Mouse (Mus musculus) kidney, embryonic 16.5 days (tissue): ENCODE data around the gene Nxph3. TPM values are rescaled to one million over a fixed set of nuclear protein-coding genes. Genes with fewer than 3 reads are reported as not detected.

Experiments used
- ATAC-seq: fragments of 200-750 bp; cut with Nextera tagmentation; 2 replicates; pipeline ENCODE4 v1.8.0; 2017; ENCODE audit warnings: moderate TSS enrichment; ENCODE audit not compliant: low FRiP score, low TSS enrichment
- H3K27ac ChIP-seq: fragments of 300-500 bp; sonication (generic); 2 replicates; pipeline ENCODE4 v1.5.1; 2014; ENCODE audit warnings: low read length
- H3K27me3 ChIP-seq: fragments of 300-500 bp; sonication (generic); 2 replicates; pipeline ENCODE4 v1.6.1; 2014; ENCODE audit warnings: low read length, control low read depth, mixed read lengths; ENCODE audit not compliant: insufficient read depth
- H3K36me3 ChIP-seq: fragments of 300-500 bp; sonication (generic); 2 replicates; pipeline ENCODE4 v1.6.1; 2014; ENCODE audit warnings: low read length, control low read depth, mixed read lengths; ENCODE audit not compliant: insufficient read depth
- H3K4me1 ChIP-seq: fragments of 300-500 bp; sonication (generic); 2 replicates; pipeline ENCODE4 v1.6.1; 2014; ENCODE audit warnings: low read length, control low read depth, mixed read lengths; ENCODE audit not compliant: insufficient read depth
- H3K4me2 ChIP-seq: fragments of 300-500 bp; sonication (generic); replicated peaks from 2 replicates; pipeline ENCODE4 v1.6.1; 2014; ENCODE audit warnings: low read depth, low read length
- H3K4me3 ChIP-seq: fragments of 300-500 bp; sonication (generic); 2 replicates; pipeline ENCODE4 v1.5.1; 2014; ENCODE audit warnings: mild to moderate bottlenecking, low read length
- H3K9ac ChIP-seq: fragments of 300-500 bp; sonication (generic); replicated peaks from 2 replicates; pipeline ENCODE4 v1.6.1; 2014; ENCODE audit warnings: low read length
- H3K9me3 ChIP-seq: fragments of 300-500 bp; sonication (generic); 2 replicates; pipeline ENCODE4 v1.6.1; 2016; ENCODE audit warnings: low read length, control low read depth
- WGBS: fragments of 180-500 bp; shearing (Covaris S2); extraction: QIAGEN DNeasy Blood & Tissue Kit; methylation state at CpG from one replicate; pipeline ENCODE4 v1.1.7; 2014; 5-methylcytosine and 5-hydroxymethylcytosine counted together
- polyA plus RNA-seq: library from polyadenylated mRNA; unstranded; fragments of >200 nt; fragmentation: Nextera tagmentation; extraction: Ambion mirVana; gene quantifications from 2 replicates; pipeline ENCODE4 v1.2.1, GENCODE M21; 2015

Gene Nxph3
- polyA plus RNA-seq, 1 experiment from 2014 or later: 0.36 TPM

DNA sequence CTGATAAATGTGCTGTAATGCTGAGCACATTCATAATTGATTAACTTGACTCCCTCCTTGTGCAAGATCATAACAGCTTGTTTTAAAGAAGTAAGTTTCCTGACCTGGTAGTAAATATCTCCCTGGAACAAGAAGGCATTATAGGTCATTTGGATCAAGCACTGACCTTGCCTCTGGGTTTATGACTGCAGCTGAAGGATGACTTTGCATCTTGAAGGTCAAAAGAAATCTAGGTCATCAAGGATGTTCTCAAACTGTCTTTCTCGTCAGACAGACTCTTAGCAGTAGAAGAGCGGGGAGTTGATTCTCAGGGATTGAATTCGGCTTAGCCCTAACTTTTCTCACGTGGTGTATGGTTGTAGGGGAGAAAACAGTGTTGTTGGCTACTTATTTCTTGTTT is 33.7 kb downstream of the Nxph3 start:
- ATAC-seq: no peak
- H3K9ac ChIP-seq: no peak overlapping the region
- no peaks in the 10 kb centered on the region for H3K4me1 ChIP-seq
- H3K9me3 ChIP-seq: no peaks in the 10 kb centered on the region
- no peak overlapping the region for H3K4me3 ChIP-seq
- H3K36me3 ChIP-seq: peaks cover 26% of the 10 kb centered on the region
- H3K27ac ChIP-seq: no peak overlapping the region
- no peak overlapping the region for H3K4me2 ChIP-seq
- 90% methylated on average over 4 of the region's 4 CpGs for WGBS
- H3K27me3 ChIP-seq: no peaks in the 10 kb centered on the region

DNA sequence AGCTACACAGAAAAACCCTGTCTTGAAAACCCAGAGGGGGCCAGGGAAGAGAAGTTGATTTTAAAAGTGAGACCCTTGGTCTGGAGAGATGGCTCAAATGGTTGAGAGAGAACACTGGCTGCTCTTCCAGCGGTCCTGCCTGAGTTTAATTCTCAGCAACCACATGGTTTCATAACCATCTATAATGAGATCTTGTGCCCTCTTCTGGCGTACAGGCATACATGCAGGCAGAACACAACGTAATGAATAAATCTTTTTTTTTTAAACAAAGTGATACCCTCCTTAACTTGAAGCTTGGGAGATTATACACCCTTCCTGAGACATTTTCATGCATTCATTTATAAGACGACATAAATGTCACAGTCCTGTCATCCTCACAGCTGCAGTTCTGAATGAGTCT is 34.9 kb downstream of the Nxph3 start:
- ATAC-seq: no peak
- no peak overlapping the region for H3K4me3 ChIP-seq
- 85% methylated on average over 4 of the region's 4 CpGs for WGBS
- H3K27me3 ChIP-seq: no peaks in the 10 kb centered on the region
- H3K4me2 ChIP-seq: no peak overlapping the region
- no peaks in the 10 kb centered on the region for H3K4me1 ChIP-seq
- no peaks in the 10 kb centered on the region for H3K9me3 ChIP-seq
- no peak overlapping the region for H3K9ac ChIP-seq
- 0 out of 2 replicates have a peak, but pooled peaks cover 18% of the 10 kb centered on the region for H3K36me3 ChIP-seq
- no peak overlapping the region for H3K27ac ChIP-seq

DNA sequence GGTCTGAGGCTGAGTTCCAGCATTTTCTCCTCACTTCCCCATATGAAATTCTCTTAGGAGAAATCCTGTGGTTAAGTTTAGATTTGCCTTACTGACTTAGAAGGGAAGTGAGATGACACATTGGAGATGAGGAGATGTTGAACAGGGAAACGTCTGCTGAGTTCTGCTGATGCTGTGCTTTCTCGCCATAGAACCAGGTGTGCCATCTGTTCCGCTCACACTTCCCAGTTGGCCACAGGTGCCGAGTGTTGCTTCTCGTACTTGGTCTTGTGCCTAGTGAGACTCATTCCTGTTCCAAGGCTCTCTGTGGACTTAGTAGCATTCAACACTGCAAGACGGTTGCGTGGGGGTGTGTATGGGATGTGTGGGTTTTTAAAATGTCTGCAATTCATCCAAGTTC is 38.0 kb downstream of the Nxph3 start:
- no peak overlapping the region for H3K9ac ChIP-seq
- H3K4me1 ChIP-seq: no peaks in the 10 kb centered on the region
- H3K36me3 ChIP-seq: peaks cover 21% of the 10 kb centered on the region
- no peaks in the 10 kb centered on the region for H3K27me3 ChIP-seq
- no peaks in the 10 kb centered on the region for H3K9me3 ChIP-seq
- no peak overlapping the region for H3K27ac ChIP-seq
- WGBS: 88% methylated on average over 7 of the region's 7 CpGs
- no peak overlapping the region for H3K4me2 ChIP-seq
- no peak overlapping the region for H3K4me3 ChIP-seq
- no peak for ATAC-seq

DNA sequence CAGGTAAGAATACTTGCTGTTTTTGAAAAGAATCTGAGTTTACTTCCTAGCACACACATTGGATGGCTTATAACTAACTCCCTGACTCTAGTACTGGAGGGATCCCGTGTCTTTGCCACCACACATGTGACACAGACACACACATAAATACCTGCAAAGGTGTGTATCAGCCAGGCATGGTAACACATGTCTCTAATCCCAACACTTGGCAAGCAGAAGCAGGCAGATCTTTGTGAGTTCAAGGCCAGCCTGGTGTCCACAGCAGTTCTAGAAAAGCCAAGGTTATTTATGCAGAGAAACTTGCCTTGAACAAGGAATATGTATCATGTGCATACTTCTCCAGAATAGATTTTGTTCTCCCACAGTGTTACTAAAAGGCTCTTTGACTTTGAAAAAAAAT is 40.9 kb downstream of the Nxph3 start:
- peaks cover 15% of the 10 kb centered on the region for H3K36me3 ChIP-seq

DNA sequence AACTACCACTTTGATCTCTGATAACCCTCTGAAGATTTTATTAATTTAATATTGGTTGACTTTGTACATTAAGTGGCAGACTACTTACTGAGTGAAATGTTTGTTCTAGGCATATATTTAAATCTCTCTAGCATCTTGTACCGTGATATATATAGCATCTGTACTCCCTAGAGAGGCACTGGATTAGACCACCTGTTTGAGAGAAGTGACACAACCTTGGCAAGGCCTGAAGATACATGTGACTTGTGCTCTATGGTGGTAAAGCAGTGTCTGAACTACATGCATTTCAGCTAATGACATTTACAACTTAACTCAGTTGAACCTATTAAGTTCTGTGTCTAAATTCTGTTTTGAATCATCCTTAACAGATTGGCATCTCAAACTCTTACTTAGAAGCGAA is 41.4 kb downstream of the Nxph3 start:
- 79% methylated on average over 2 of the region's 2 CpGs for WGBS
- H3K9me3 ChIP-seq: no peaks in the 10 kb centered on the region
- H3K36me3 ChIP-seq: peaks cover 15% of the 10 kb centered on the region
- H3K27me3 ChIP-seq: no peaks in the 10 kb centered on the region
- H3K4me3 ChIP-seq: no peak overlapping the region
- no peak overlapping the region for H3K4me2 ChIP-seq
- H3K4me1 ChIP-seq: no peaks in the 10 kb centered on the region
- H3K27ac ChIP-seq: no peak overlapping the region
- no peak for ATAC-seq
- H3K9ac ChIP-seq: no peak overlapping the region

More for the DNA sequence above, 40.9 kb downstream of the Nxph3 start:
- H3K4me1 ChIP-seq: no peaks in the 10 kb centered on the region
- no peaks in the 10 kb centered on the region for H3K27me3 ChIP-seq
- H3K4me3 ChIP-seq: no peak overlapping the region
- no peak overlapping the region for H3K9ac ChIP-seq
- no peak for ATAC-seq
- H3K27ac ChIP-seq: no peak overlapping the region
- H3K4me2 ChIP-seq: no peak overlapping the region
- H3K9me3 ChIP-seq: no peaks in the 10 kb centered on the region
- WGBS: 97% methylated on average over 1 of the region's 1 CpGs

DNA sequence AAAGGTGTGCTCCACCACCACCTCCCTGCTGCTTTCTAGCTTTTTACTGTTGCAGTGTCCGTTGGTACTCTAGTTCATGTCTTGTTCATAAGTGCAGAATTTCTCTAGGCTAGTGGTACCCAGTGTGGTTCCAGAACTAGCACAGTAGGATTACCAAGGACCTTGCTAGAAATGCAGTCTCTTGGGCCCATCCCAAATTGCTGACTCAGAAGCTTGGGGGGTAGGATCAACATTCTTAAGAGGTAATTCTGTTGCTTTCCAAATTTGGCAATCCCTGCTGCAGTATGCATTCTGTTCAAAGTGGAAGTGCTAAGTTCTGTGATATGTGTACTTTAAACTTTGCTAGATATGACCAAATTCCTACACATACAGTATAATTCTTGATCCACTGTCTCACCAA is 46.6 kb downstream of the Nxph3 start:
- H3K27ac ChIP-seq: no peak overlapping the region
- H3K9me3 ChIP-seq: no peaks in the 10 kb centered on the region
- no peak overlapping the region for H3K4me3 ChIP-seq
- H3K4me2 ChIP-seq: no peak overlapping the region
- no peak overlapping the region for H3K9ac ChIP-seq
- ATAC-seq: no peak
- no peaks in the 10 kb centered on the region for H3K27me3 ChIP-seq
- peaks cover 9% of the 10 kb centered on the region for H3K36me3 ChIP-seq
- no peaks in the 10 kb centered on the region for H3K4me1 ChIP-seq
- 84% methylated on average over 1 of the region's 1 CpGs for WGBS

DNA sequence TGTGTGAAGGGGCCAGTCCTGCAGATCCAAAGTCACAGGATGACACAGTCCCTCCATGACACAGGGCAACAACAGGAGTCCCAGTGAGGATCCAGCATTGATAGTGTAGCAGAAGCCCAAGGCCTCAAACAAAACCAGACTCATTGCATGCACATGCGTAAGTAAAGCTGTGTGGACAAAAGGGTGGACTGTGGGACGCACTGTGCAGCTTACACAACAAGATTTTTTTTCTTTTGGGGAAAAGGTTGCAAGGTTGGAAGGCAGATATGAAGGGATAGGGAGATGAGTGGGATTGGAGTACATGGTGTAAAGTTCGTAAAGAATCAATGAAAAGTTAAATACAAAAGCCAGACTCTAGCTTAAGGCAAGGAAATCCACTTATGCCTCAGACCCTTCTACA is 52.2 kb downstream of the Nxph3 start:
- no peak for ATAC-seq
- Histone ChIP-seq H3K27me3 (no peaks in the 10 kb centered on the region), H3K9ac (no peak overlapping the region), H3K9me3 (no peaks in the 10 kb centered on the region), H3K4me2 (no peak overlapping the region), H3K4me1 (no peaks in the 10 kb centered on the region), H3K27ac (no peak overlapping the region), H3K36me3 (no peaks in the 10 kb centered on the region; the same call in 1 of the 2 replicates), H3K4me3 (no peak overlapping the region)
- 92% methylated on average over 3 of the region's 3 CpGs for WGBS

DNA sequence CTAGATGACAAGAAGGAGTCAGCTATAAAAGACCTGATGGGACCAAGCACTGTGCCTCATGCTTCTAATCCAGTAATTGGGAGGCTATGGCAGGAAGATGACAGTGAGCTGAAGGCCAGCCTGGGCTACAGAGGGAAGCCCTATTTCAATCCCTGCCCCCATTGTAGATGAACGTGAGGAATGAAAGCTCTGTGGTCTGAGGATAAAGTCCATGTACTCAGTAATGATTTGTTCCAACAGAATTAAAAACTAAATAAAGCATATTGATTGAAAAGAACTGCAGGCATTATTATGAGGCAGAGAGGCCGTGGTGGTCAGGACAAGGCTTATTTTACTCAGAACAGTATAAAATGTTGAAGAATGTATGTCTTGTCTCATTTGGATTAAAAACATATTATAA is 53.5 kb downstream of the Nxph3 start:
- no peaks in the 10 kb centered on the region for H3K27me3 ChIP-seq
- H3K36me3 ChIP-seq: no peaks in the 10 kb centered on the region
- H3K27ac ChIP-seq: no peak overlapping the region
- ATAC-seq: no peak
- no peaks in the 10 kb centered on the region for H3K4me1 ChIP-seq
- WGBS: 84% methylated on average over 2 of the region's 2 CpGs
- no peak overlapping the region for H3K4me2 ChIP-seq
- no peaks in the 10 kb centered on the region for H3K9me3 ChIP-seq
- H3K9ac ChIP-seq: no peak overlapping the region
- H3K4me3 ChIP-seq: no peak overlapping the region

Other genes with a start within 250 kb of the Nxph3 start
- 85.0 and 92.3 TPM in 2 replicates for gene Kat7, start 204.3 kb downstream of the Nxph3 start, polyA plus RNA-seq
- gene Fam117a, start 177.6 kb downstream of the Nxph3 start, polyA plus RNA-seq: 9.9 and 10.1 TPM in 2 replicates
- gene Slc35b1, start 129.9 kb downstream of the Nxph3 start, polyA plus RNA-seq: 99.2 and 102 TPM in 2 replicates
- 141 and 155 TPM in 2 replicates for gene Spop, start 100.5 kb downstream of the Nxph3 start, polyA plus RNA-seq
- 29.7 and 29.9 TPM in 2 replicates for gene Ngfr, start 73.2 kb upstream of the Nxph3 start, polyA plus RNA-seq
- 258 and 288 TPM in 2 replicates for gene Phb, start 152.4 kb upstream of the Nxph3 start, polyA plus RNA-seq
- 22.6 and 24.0 TPM in 2 replicates for gene Zfp652, start 198.1 kb upstream of the Nxph3 start, polyA plus RNA-seq
- 1.1 and 1.8 TPM in 2 replicates for gene B130006D01Rik, start 209.0 kb upstream of the Nxph3 start, polyA plus RNA-seq